Mouse (Mus musculus) kidney, postnatal 10 days (tissue): ENCODE results near the gene Gm21760.
"Not testable (repeated sequence)": the region's sequence is repeated elsewhere in the genome, so short reads cannot be mapped to it uniquely, and the experiment has no call there.

Experiments
- DNase-seq: peaks from one replicate; pipeline ENCODE4 v3.0.0; 2021; ENCODE audit warnings: mixed read lengths

Gm21760 gene

GRCm38 (mm10) chrY:80133479-80133878 is at the start of gene Gm21760:
TSS of gene Gm21760 (plus strand) at chrY:80133779.
- DNase-seq: not testable (repeated sequence)
